ENCODE assay signal across 15 mouse cellular contexts in the genomic region with DNA sequence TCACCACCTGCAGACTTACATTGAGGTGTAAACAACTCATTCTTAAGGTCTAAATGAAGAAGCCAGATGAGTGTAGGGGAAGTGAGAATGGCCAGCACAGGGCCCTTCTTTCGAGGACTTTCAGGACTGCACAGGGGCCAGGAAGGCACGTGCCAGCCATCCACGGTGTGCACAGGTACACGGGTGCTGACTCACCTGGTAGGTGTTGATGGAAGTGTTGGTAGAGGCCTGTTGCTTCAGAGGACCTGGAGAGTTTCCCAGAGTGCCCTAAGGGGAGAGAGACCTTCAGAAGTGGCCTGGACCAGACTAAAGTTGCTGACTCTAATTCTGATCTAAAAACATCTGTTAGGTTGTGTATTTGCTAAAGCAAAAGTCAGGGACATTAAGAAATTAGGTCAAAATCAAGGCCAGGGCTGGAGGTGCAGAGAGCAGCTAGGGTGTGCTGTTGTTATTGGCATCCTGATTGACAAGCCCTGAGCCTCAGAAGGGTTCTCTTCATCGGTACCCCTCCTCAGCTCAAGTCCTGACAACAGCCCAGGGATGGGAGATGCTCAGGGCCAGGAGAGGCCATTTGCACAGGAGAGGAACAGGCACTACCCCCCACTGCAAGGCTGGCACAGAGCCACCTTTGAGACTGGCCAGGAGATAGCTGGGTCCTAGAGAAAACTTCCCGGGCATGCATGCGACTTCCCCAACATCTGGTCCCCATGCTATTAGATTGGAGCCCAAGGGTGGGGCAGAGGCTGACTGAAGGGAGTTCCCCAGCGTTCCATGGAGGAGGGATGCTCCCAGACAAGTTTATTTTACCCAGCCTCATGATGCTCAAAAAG. TPM values are rescaled to one million over a fixed set of nuclear protein-coding genes. Genes with fewer than 3 reads are reported as not detected.
A peak's percentile ranks its signal among the peaks of the same experiment; 100 is the strongest.
DNase-seq lines count a peak whose midpoint lies in the region; TF ChIP-seq lines count a peak whose summit lies in the region.
"Had no signal": no experiment of that assay in that cellular context is flagged by ENCODE, and none has a peak within 500 bp of the region (broad histone marks: within the 10 kb centered on the region; RNA-seq: fewer than 3 reads in every experiment).

No protein-coding gene starts in this region.

- intact Hi-C loops in gastrocnemius, postnatal 14 days (cut with DNase I; ENCODE audit: low total_unique reads): no loop called here

- H3K27ac ChIP-seq in kidney, adult 2 months (ENCODE audit: insufficient read depth, low read depth, low read length): no peak overlapping the region
- H3K27ac ChIP-seq: embryonic facial prominence, embryonic 13.5 days; hindbrain, embryonic 13.5 days had no signal

- WGBS in kidney, adult 2 months: 73% methylated on average over 8 of the region's 8 CpGs

- no peaks in the 10 kb centered on the region for H3K27me3 ChIP-seq in kidney, adult 2 months (replicated peaks; ENCODE audit: control insufficient read depth, insufficient read depth, low read length)
- H3K27me3 ChIP-seq: embryonic facial prominence, embryonic 13.5 days; hindbrain, embryonic 13.5 days had no signal

- H3K4me3 ChIP-seq in kidney, adult 2 months (ENCODE audit: insufficient read depth, low read depth, low read length): no peak overlapping the region
- H3K4me3 ChIP-seq: embryonic facial prominence, embryonic 13.5 days; hindbrain, embryonic 13.5 days had no signal

- no peaks in the 10 kb centered on the region for H3K36me3 ChIP-seq in kidney, adult 2 months (ENCODE audit: control insufficient read depth, insufficient read depth, low read length)
- H3K36me3 ChIP-seq: embryonic facial prominence, embryonic 13.5 days; hindbrain, embryonic 13.5 days had no signal

- DNase-seq in kidney, adult 2 months: peak; percentile 12
- DNase-seq in kidney, postnatal 14 days: no peak
- DNase-seq in 3T3-L1 (ENCODE audit: low read depth, low spot score): peak; percentile 52
- DNase-seq in adrenal gland, postnatal 10 days: peak; percentile 57
- peak; percentile 53 for DNase-seq in gastrocnemius, postnatal 14 days
- no peak for DNase-seq in right cerebral cortex, adult 18-20 months
- no peak for DNase-seq in layer of hippocampus, adult 8-10 months (ENCODE audit: low spot score in 2 of 2)
- no peak for DNase-seq in layer of hippocampus, adult 11-12 months (ENCODE audit: low spot score)

- H3K4me1 ChIP-seq in kidney, adult 2 months (ENCODE audit: control insufficient read depth, insufficient read depth, low read length): no peaks in the 10 kb centered on the region
- H3K4me1 ChIP-seq: embryonic facial prominence, embryonic 13.5 days; hindbrain, embryonic 13.5 days had no signal

- no peak; the same call in 1 of the 2 replicates for TF ChIP-seq CTCF in kidney, adult 2 months (conservative IDR thresholded peaks at IDR 0.05; ENCODE audit: insufficient read depth, insufficient read length, low read depth, low read length)

- no peak for TF ChIP-seq POLR2A in kidney, adult 2 months (IDR thresholded peaks at IDR 0.05; ENCODE audit: low read depth, low read length)

RNA-seq across cellular contexts. Expression of gene Ackr2, which starts 5.5 kb away (rescaled TPM):
- polyA plus RNA-seq in kidney, adult 2 months (2012; rRNA removed): 0.94 and 1.1 TPM in 2 replicates
- total RNA-seq in adrenal gland, postnatal 10 days (2021): 1 to 10 TPM; 3.0 to 3.4 TPM
- 1 to 10 TPM; 2.2 to 2.8 TPM for total RNA-seq in gastrocnemius, postnatal 14 days (2021)
- 1 to 10 TPM; 1.8 to 2.8 (median 2.2) TPM for total RNA-seq in layer of hippocampus, adult 8-10 months (2022)
- total RNA-seq: megakaryocyte-erythroid progenitor cell, adult 5-6 weeks had no signal
- polyA plus RNA-seq: embryonic facial prominence, embryonic 13.5 days had no signal

RNA-seq across cellular contexts. Expression of gene Cyp8b1, which starts 12.4 kb away (rescaled TPM):
- 0.16 and 0.39 TPM in 2 replicates for polyA plus RNA-seq in kidney, adult 2 months (2012; rRNA removed)
- 10 to 100 TPM; 16.2 to 27.8 TPM for total RNA-seq in adrenal gland, postnatal 10 days (2021)
- total RNA-seq in gastrocnemius, postnatal 14 days (2021): not detected
- total RNA-seq in layer of hippocampus, adult 8-10 months (2022): not detected
- total RNA-seq: layer of hippocampus, adult 18-20 months; megakaryocyte-erythroid progenitor cell, adult 5-6 weeks had no signal
- polyA plus RNA-seq: embryonic facial prominence, embryonic 13.5 days; frontal cortex, adult 2 months; hindbrain, embryonic 13.5 days; limb, embryonic 14.5 days; neural tube, embryonic 14.5 days had no signal

RNA-seq across cellular contexts. Expression of gene Higd1a, which starts 45.5 kb away (rescaled TPM):
- polyA plus RNA-seq in kidney, adult 2 months (2012; rRNA removed): 22.7 and 36.6 TPM in 2 replicates
- 100 to 1,000 TPM; 111 to 113 TPM for total RNA-seq in adrenal gland, postnatal 10 days (2021)
- total RNA-seq in gastrocnemius, postnatal 14 days (2021): 100 to 1,000 TPM in 1 of 2 experiments, 10 to 100 TPM in 1; 97.2 to 109 TPM
- total RNA-seq in layer of hippocampus, adult 8-10 months (2022): 10 to 100 TPM; 73.8 to 88.7 (median 86.3) TPM

RNA-seq across cellular contexts. Expression of gene Fam198a, which starts 47.1 kb away (rescaled TPM):
- polyA plus RNA-seq in kidney, adult 2 months (2012; rRNA removed): 0.25 and 0.65 TPM in 2 replicates
- 1 to 10 TPM; 3.9 to 5.6 TPM for total RNA-seq in adrenal gland, postnatal 10 days (2021)
- total RNA-seq in gastrocnemius, postnatal 14 days (2021): 1 to 10 TPM; 3.1 to 4.3 TPM
- total RNA-seq in layer of hippocampus, adult 8-10 months (2022): 1 to 10 TPM; 5.4 to 7.6 (median 7.0) TPM

Comparison
In these comparisons a context has a peak if more than half of its experiments do, and no peak if none do; other contexts are left out.
1. DNase-seq: peak in kidney, adult 2 months (single experiment), 3T3-L1 (single experiment), adrenal gland, postnatal 10 days (single experiment) and gastrocnemius, postnatal 14 days (single experiment); none in kidney, postnatal 14 days (single experiment), right cerebral cortex, adult 18-20 months (single experiment), layer of hippocampus, adult 8-10 months (0 of 2) and layer of hippocampus, adult 11-12 months (single experiment).
2. RNA of gene Cyp8b1, which starts 12.4 kb away (total RNA-seq): 16.2 to 27.8 TPM in adrenal gland, postnatal 10 days; not detected in gastrocnemius, postnatal 14 days and not detected in layer of hippocampus, adult 8-10 months; every median in the first group is over 10 times any median in the second.